Mouse (Mus musculus) liver, embryonic 14.5 days (tissue): ENCODE measurements around the gene Grik1. TPM values are rescaled to one million over a fixed set of nuclear protein-coding genes. Genes with fewer than 3 reads are reported as not detected.

ENCODE experiments used
- ATAC-seq: fragments of 200-750 bp; cut with Nextera tagmentation; 2 replicates; pipeline ENCODE4 v1.8.0; 2017; ENCODE audit warnings: moderate number of reproducible peaks, mild to moderate bottlenecking, moderate library complexity; ENCODE audit not compliant: insufficient read depth
- DNase-seq, 3 experiments: peaks; one replicate each; pipeline ENCODE4 v3.0.0-alpha.2; 2012 to 2013; ENCODE audit warnings: low read depth in 3 of 3, low spot score in 3 of 3
- H3K27ac ChIP-seq: fragments of 300-500 bp; sonication (generic); 2 replicates; pipeline ENCODE4 v1.5.1; 2014; ENCODE audit warnings: moderate library complexity, mild to moderate bottlenecking, control low read depth, inconsistent platforms
- H3K27me3 ChIP-seq: fragments of 300-500 bp; sonication (generic); 2 replicates; pipeline ENCODE4 v1.6.1; 2014; ENCODE audit warnings: mild to moderate bottlenecking, low read length, moderate library complexity; ENCODE audit not compliant: control insufficient read depth, insufficient read depth
- H3K36me3 ChIP-seq: fragments of 300-500 bp; sonication (generic); replicated peaks from 2 replicates; pipeline ENCODE4 v1.6.1; 2014; ENCODE audit warnings: low read depth; ENCODE audit not compliant: control insufficient read depth, insufficient read depth
- H3K4me1 ChIP-seq, 2 experiments: fragments of 200-500 bp in 1 of 2; fragments of 300-500 bp in 1 of 2; sonication (generic) in 1 of 2; replicated peaks; 2 replicates each; pipeline ENCODE4 v1.6.1; 2012 to 2014; ENCODE audit warnings: antibody characterized with exemption in 1 of 2, inconsistent platforms in 1 of 2, low read length in 1 of 2; ENCODE audit not compliant: control insufficient read depth in 2 of 2, insufficient read depth in 2 of 2
- H3K4me2 ChIP-seq: fragments of 300-500 bp; sonication (generic); 2 replicates; pipeline ENCODE4 v1.6.1; 2014; ENCODE audit warnings: low read depth, mild to moderate bottlenecking, control low read depth, moderate library complexity
- H3K4me3 ChIP-seq, 2 experiments: fragments of 200-500 bp in 1 of 2; fragments of 300-500 bp in 1 of 2; sonication (generic) in 1 of 2; 2 replicates each; pipeline ENCODE4 v1.5.1; 2012 to 2014; ENCODE audit warnings: low read depth in 2 of 2, low read length in 2 of 2, mild to moderate bottlenecking in 2 of 2, control low read depth in 1 of 2, inconsistent platforms in 1 of 2, moderate library complexity in 1 of 2; ENCODE audit not compliant: insufficient read depth in 1 of 2
- H3K9ac ChIP-seq: fragments of 300-500 bp; sonication (generic); replicated peaks from 2 replicates; pipeline ENCODE4 v1.6.1; 2014; ENCODE audit warnings: mild to moderate bottlenecking, control low read depth, moderate library complexity
- H3K9me3 ChIP-seq: fragments of 300-500 bp; sonication (generic); 2 replicates; pipeline ENCODE4 v1.6.1; 2016; ENCODE audit warnings: low read length, mixed read lengths; ENCODE audit not compliant: control insufficient read depth
- CTCF ChIP-seq: IDR thresholded peaks from 2 replicates; pipeline ENCODE4 v1.5.1; 2016; ENCODE audit warnings: antibody characterized with exemption, low read depth, control low read depth
- EP300 ChIP-seq: IDR thresholded peaks from 2 replicates; pipeline ENCODE4 v1.6.1; 2016; ENCODE audit warnings: antibody characterized with exemption, low read depth
- WGBS: fragments of 180-500 bp; shearing (Covaris S2); extraction: QIAGEN DNeasy Blood & Tissue Kit; methylation state at CpG from one replicate; pipeline ENCODE4 v1.1.7; 2014; ENCODE audit not compliant: insufficient replicate concordance; 5-methylcytosine and 5-hydroxymethylcytosine counted together
- polyA plus RNA-seq, 2 experiments: library from polyadenylated mRNA; depleted of rRNA in 1 of 2; stranded (reverse) in 1 of 2; unstranded in 1 of 2; fragments of >200 nt; fragmentation: Nextera tagmentation in 1 of 2; extraction: Ambion mirVana in 1 of 2; gene quantifications; 2 replicates each; pipeline versions ENCODE4 v1.2.1 to v1.2.3; 2012 to 2014

Gene Grik1
- polyA plus RNA-seq, 2 experiments: 0.01 to 0.03 TPM

DNA sequence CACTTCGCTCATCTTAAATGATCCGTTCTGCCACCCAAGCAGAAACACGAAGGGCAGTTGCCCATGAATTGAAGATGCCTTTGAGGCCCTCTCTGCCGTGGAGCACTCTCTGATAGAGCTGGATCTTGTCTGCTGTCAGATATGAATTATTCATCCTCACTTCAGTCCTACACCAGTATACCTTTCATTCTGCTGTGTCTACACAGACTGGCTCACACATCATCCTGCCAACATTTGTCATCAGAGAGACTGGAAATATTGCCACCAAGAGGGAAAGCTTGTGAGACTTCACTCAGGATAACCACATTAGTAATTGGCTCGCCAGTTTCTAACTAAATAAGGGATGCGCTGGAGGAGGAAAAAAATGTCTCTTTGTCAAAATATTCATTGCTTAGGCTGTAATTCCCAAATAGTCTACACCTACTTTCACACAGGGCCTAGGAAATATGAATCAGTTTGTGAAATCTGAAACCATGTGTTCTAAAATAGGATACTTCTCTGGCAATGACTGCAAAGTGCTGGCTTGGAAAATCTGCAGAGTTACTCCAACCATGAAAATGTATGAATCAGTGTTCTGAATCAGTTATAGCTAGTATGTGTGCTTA, 102.5 kb downstream of the Grik1 start:
- Histone ChIP-seq H3K9ac (no peak overlapping the region), H3K27me3 (no peaks in the 10 kb centered on the region), H3K4me1 (no peaks in the 10 kb centered on the region), H3K9me3 (no peaks in the 10 kb centered on the region), H3K4me2 (no peak overlapping the region), H3K36me3 (no peaks in the 10 kb centered on the region), H3K27ac (no peak overlapping the region), H3K4me3 (no peak overlapping the region)
- DNase-seq (no peak), ATAC-seq (no peak)
- WGBS: 59% methylated on average over 6 of the region's 6 CpGs
- no peak for TF ChIP-seq EP300
- TF ChIP-seq CTCF: no peak

DNA sequence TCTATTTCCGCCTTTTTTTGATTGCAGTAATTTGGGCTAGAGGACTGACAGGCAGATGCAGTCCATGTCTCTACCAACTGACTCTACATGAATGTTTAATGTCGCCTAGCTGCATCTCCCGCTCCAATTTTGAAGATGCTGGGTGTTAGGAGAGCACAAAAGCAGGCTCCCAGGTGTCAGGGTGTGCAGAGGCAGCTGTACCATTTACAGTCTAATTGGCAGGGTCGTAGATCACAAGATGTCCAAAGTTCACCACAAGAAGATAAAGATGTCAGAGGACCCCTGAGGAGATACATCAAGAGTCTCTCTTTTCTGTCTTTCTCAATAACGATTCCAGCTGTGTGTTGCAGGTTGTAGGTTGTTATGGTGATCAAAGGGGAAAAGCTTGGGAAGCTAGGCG, 111.3 kb downstream of the Grik1 start:
- H3K9me3 ChIP-seq: no peaks in the 10 kb centered on the region
- H3K9ac ChIP-seq: no peak overlapping the region
- no peak overlapping the region for H3K27ac ChIP-seq
- no peak overlapping the region for H3K4me3 ChIP-seq
- no peaks in the 10 kb centered on the region for H3K27me3 ChIP-seq
- TF ChIP-seq EP300: no peak
- no peak for TF ChIP-seq CTCF
- no peak overlapping the region for H3K4me2 ChIP-seq
- no peaks in the 10 kb centered on the region for H3K4me1 ChIP-seq
- H3K36me3 ChIP-seq: no peaks in the 10 kb centered on the region
- ATAC-seq (no peak), DNase-seq (no peak)
- WGBS: 53% methylated on average over 6 of the region's 6 CpGs

DNA sequence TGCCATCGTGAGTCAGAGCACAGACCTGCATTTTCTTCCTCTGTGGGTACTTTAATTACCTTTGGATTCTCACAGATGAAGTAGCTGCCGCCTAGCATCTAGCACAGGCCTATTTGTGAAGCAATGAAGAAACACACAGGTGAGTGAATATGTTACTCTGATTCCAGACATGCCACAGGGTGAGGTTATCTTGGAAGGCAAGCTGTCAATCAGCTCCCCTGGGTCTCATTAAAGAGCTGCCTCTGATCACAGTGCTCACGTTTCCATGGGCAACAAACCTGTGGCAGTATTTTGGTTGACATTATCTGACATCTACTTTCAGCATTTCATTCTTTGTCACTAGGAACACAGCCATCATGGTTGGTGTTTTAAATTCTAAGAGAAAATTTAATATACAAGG, 112.7 kb downstream of the Grik1 start:
- no peak for ATAC-seq

DNA sequence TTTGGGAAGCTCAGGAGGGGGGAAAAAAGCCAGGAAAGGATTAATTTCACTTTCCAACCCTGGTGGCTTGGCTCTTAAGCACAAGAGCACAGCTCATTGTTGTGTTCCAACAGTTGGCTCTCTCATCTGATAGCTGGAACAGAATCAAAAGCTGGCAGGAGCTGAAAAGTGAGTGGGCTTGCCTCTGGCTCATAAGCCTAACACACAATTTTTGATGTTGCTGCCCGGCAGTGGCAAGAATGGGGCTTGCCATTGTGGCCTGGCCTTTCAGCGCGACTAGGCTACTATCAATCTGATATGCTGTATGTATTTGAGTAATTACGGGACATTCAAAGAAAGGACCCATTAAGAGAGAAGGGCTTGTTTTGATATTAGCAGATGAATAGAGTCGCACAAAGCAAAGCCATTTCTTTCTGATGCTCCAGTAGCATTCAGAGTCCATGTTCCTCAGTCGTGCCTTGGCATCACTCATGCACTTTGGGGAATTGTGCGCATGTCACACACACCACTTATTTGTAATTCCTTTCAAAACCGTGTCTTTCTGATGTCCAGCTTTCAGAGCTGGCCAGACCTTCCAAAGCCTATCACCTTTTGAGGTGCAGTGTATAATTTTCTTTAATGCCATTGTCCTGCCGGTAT, 115.9 kb downstream of the Grik1 start:
- Histone ChIP-seq H3K4me3 (no peak overlapping the region), H3K27ac (no peak overlapping the region), H3K27me3 (no peaks in the 10 kb centered on the region), H3K4me1 (no peaks in the 10 kb centered on the region), H3K36me3 (no peaks in the 10 kb centered on the region), H3K9me3 (no peaks in the 10 kb centered on the region), H3K4me2 (no peak overlapping the region), H3K9ac (no peak overlapping the region)
- TF ChIP-seq CTCF (no peak), EP300 (no peak)
- no peak for DNase-seq
- WGBS: 70% methylated on average over 9 of the region's 9 CpGs
- no peak for ATAC-seq

More for the DNA sequence above, 112.7 kb downstream of the Grik1 start:
- no peak overlapping the region for H3K27ac ChIP-seq
- no peak overlapping the region for H3K4me3 ChIP-seq
- H3K9me3 ChIP-seq: no peaks in the 10 kb centered on the region
- H3K4me1 ChIP-seq: no peaks in the 10 kb centered on the region
- no peaks in the 10 kb centered on the region for H3K36me3 ChIP-seq
- TF ChIP-seq EP300 (no peak), CTCF (no peak)
- no peak overlapping the region for H3K9ac ChIP-seq
- no peaks in the 10 kb centered on the region for H3K27me3 ChIP-seq
- no peak overlapping the region for H3K4me2 ChIP-seq
- no peak for DNase-seq
- WGBS: 42% methylated on average over 3 of the region's 3 CpGs

DNA sequence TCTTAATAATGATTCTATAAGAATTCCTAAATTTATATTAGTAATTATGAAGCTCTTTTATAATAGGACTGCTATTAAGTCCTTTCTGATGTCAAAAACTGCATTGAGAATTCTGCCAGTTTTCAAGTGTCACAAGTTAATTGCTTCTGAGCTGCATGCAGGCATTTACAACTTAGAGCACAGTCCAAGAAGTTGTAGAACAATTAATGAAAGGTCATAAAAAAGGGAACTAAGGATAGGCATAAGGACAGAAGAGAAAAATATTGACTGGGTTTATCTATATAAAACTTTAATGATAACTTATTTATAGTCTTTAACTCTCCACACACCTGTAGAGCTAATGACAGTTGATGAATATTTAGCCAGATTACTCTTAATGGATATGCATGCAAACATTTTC, 123.5 kb downstream of the Grik1 start:
- Histone ChIP-seq H3K27ac (no peak overlapping the region), H3K4me1 (no peaks in the 10 kb centered on the region), H3K9ac (no peak overlapping the region), H3K4me3 (no peak overlapping the region), H3K4me2 (no peak overlapping the region), H3K9me3 (no peaks in the 10 kb centered on the region), H3K27me3 (no peaks in the 10 kb centered on the region), H3K36me3 (no peaks in the 10 kb centered on the region)
- no peak for TF ChIP-seq EP300
- TF ChIP-seq CTCF: no peak
- ATAC-seq: no peak
- DNase-seq: no peak
